Mouse (Mus musculus): ENCODE data around the gene Csf1. TPM values are rescaled to one million over a fixed set of nuclear protein-coding genes. Genes with fewer than 3 reads are reported as not detected.

Gene Csf1
- polyA plus RNA-seq (2014; fragmentation: Illumina TruSeq; extraction: RNeasy Lipid Tissue Mini Kit (QIAGEN cat#74804); ENCODE audit: low read depth, low replicate concordance): 4.7 TPM

DNA sequence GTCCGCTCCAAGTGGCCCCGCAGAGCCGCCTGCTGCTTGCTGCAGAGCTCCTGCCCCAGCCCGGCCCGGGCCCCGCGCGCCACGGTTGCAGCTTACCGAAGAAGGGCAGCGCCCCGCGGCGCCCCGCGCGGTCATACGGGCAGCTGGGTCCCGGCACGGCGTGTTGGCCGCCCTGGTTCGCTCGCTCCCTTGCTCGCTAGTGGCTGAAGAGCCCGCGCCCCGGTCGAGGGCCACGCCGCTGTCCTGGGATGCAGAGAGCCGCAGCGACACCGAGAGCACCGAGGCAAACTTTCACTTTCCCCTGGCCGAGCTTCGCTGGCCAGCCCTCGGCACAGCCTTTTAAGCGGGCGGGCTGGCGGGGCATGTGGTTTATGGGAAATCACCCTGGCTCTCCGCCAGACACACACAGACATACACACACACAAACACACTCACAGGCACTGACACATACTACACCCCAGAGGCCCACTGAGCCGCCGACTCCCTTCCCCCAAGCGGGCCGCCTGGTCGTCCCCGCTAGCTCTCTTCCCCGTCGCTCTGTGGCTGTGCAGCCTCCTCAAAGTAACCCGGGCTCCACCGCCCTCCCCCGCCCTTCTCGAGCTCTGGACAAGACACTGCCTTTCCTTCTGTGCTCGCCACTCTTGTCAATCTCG is at the start of gene Csf1:
Gene Csf1 (minus strand): TSS at position 541 of the 653 bp plus-strand sequence.

DNA sequence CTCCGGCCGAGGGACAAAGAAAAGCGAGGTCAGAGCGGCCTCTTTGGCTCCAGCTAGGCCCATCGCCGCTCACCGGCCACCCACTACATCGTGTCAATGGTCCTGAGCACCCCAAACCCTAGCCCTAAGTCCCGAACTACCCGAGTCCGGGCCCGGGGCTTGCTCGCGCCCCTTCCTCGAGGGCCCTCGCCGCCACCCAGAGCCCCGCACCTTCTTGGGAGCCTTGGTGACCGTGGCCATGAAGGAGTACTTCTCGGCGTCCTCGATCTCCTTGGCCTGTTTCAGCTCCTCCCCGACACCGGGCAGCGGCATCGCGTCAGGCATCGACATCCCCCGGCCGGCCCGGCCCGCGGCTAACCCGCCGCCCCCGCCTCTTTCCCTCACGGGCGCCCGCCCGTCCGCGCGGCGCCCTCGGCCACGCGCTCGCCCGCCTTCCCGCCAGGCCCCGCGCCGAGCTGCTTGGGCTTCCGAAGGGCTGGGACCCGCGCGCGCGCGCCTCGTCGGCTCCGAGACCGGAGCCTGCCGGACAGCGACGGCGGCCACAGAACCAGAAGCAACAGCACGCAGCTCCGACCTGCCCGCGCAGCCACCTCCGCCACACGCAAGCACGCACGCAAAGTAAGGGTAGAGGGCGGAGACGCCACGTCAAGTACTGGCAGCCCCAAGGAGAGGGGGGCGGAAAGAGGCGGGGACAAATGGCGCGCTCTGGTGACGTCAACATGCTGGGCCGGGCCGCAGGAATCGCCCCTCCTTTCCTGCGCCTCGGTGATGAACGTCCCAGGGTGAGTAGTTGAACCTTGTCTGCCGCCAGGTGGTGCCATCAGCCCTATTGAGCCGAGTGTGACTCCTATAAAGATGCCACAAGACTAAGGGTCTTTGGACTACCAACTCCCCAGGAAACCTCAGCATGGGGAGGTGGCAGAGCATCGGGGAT is 64.1 kb downstream of the Csf1 start, which contains the start of gene Ahcyl1:
Gene Ahcyl1 (minus strand): TSS at position 613 of the 934 bp plus-strand sequence.

Other genes with a start within 250 kb of the Csf1 start
- gene Slc6a17, start 242.5 kb downstream of the Csf1 start, polyA plus RNA-seq (2014; fragmentation: Illumina TruSeq; extraction: RNeasy Lipid Tissue Mini Kit (QIAGEN cat#74804); ENCODE audit: low read depth, low replicate concordance): not detected
- not detected for gene Ubl4b, start 205.4 kb downstream of the Csf1 start, polyA plus RNA-seq (2014; fragmentation: Illumina TruSeq; extraction: RNeasy Lipid Tissue Mini Kit (QIAGEN cat#74804); ENCODE audit: low read depth, low replicate concordance)
- gene Alx3, start 165.4 kb downstream of the Csf1 start, polyA plus RNA-seq (2014; fragmentation: Illumina TruSeq; extraction: RNeasy Lipid Tissue Mini Kit (QIAGEN cat#74804); ENCODE audit: low read depth, low replicate concordance): not detected
- gene Gm10961, start 129.1 kb downstream of the Csf1 start, polyA plus RNA-seq (2014; fragmentation: Illumina TruSeq; extraction: RNeasy Lipid Tissue Mini Kit (QIAGEN cat#74804); ENCODE audit: low read depth, low replicate concordance): not detected
- 4.0 TPM for gene Strip1, start 128.8 kb downstream of the Csf1 start, polyA plus RNA-seq (2014; fragmentation: Illumina TruSeq; extraction: RNeasy Lipid Tissue Mini Kit (QIAGEN cat#74804); ENCODE audit: low read depth, low replicate concordance)
- gene Ahcyl1, start 63.9 kb downstream of the Csf1 start, polyA plus RNA-seq (2014; fragmentation: Illumina TruSeq; extraction: RNeasy Lipid Tissue Mini Kit (QIAGEN cat#74804); ENCODE audit: low read depth, low replicate concordance): 120 TPM
- gene Eps8l3, start 116.8 kb upstream of the Csf1 start, polyA plus RNA-seq (2014; fragmentation: Illumina TruSeq; extraction: RNeasy Lipid Tissue Mini Kit (QIAGEN cat#74804); ENCODE audit: low read depth, low replicate concordance): not detected
- gene Gstm5, start 135.4 kb upstream of the Csf1 start, polyA plus RNA-seq (2014; fragmentation: Illumina TruSeq; extraction: RNeasy Lipid Tissue Mini Kit (QIAGEN cat#74804); ENCODE audit: low read depth, low replicate concordance): 20.2 TPM
- gene Gstm7, start 171.3 kb upstream of the Csf1 start, polyA plus RNA-seq (2014; fragmentation: Illumina TruSeq; extraction: RNeasy Lipid Tissue Mini Kit (QIAGEN cat#74804); ENCODE audit: low read depth, low replicate concordance): 26.7 TPM
- 96.2 TPM for gene Gstm6, start 183.3 kb upstream of the Csf1 start, polyA plus RNA-seq (2014; fragmentation: Illumina TruSeq; extraction: RNeasy Lipid Tissue Mini Kit (QIAGEN cat#74804); ENCODE audit: low read depth, low replicate concordance)
- 31.2 TPM for gene Gstm3, start 208.8 kb upstream of the Csf1 start, polyA plus RNA-seq (2014; fragmentation: Illumina TruSeq; extraction: RNeasy Lipid Tissue Mini Kit (QIAGEN cat#74804); ENCODE audit: low read depth, low replicate concordance)
- 81.4 TPM for gene Gstm2, start 226.0 kb upstream of the Csf1 start, polyA plus RNA-seq (2014; fragmentation: Illumina TruSeq; extraction: RNeasy Lipid Tissue Mini Kit (QIAGEN cat#74804); ENCODE audit: low read depth, low replicate concordance)